Mouse (Mus musculus) lung, postnatal 25 days (tissue): ENCODE results near the gene Myh14.

ENCODE experiments used
- DNase-seq: peaks from one replicate; pipeline ENCODE4 v3.0.0; 2022; ENCODE audit warnings: low spot score

Myh14 gene

DNA sequence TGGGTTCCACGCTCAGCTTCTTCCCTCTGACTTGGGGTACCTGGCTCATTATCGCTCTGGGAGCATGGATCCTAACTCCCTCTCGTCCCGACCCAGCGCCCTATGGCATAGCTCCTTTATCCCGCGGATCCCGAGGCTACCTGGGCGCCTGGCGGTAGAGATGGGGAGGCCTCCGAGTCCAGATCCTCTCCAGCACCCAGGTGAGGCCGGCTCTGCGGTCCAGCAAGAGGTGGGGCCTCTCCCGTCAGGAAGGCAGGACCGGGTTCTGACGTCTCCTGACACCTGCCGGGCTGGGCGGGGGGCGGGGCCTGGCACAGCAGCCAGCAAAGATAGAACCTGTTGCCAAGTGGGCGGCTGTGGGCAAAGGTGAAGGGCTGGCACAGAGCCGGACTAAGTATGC, 1.5 kb downstream of the Myh14 start:
- DNase-seq: peak; percentile 82

DNA sequence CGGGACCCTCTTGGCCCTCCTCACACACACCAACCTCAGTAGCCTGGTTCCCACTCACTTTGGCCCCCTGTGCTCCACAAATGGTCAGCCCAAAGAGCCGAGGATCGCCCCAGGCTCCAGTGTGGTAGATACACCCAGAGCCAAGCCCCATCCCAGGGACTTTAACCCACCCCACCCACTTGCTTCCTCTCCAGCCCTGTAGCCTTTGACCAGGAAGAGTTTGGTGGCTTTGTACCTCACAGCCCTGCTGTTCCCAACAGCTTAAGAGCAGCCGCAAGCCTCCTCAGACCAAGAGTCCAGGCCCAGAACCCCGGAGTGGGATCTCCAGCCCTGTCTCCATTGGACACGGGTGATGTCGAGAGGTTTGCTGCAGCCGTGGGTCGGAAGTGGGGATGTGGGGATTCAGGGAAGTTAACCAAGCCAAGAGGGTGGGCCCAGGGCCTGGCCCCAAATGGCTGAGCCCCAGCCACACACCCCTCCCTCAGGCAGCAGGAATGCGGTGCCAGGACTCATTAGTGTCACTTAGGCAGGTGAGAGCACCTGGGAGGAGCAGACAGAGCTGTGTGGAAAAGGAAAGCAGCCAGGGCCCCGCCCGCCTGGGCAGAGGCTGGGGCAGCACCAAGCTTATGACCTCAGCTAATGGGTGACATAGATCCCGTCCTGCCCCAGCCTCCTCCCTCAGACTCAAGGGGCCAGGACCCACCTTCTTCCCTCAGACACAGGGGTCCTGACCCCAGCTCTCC, 2.5 kb downstream of the Myh14 start:
- peak; percentile 84 for DNase-seq

DNA sequence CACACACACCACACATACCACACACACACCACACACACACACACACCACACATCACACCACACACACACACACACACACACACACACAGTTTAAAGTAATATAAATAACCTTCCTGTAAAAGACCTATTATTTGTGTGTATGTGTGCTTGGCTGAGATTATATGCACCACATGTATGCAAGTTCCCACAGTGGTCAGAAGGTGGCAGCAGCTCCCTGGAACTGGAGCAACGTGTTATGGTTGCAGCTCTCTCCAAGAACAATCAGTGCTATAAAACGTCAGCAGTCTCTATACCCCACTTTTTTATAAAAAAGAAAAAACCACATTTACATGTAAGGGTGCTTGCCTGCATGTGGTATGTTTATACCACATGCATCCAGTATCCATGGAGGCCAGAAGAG, 4.2 kb downstream of the Myh14 start:
- DNase-seq: no peak

DNA sequence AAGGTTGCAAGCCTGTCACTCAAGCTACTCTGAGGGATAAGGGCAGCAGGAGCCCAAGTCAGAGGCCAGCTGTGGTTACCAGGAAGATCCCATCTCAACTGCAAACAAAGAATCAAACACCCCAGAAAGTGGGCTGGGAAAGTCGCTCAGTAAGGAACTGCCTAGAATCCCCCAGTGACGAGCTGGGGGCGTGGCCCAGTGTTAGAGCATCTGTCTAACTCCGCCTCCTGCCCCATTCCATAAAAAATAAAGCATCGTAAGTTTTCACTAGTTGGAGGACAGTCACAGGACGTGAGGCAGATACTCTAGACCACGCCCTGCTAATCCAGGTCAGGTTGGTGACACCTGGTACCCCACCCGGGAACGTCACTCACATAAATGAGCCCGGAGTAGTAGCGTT, 5.9 kb downstream of the Myh14 start:
- no peak for DNase-seq

DNA sequence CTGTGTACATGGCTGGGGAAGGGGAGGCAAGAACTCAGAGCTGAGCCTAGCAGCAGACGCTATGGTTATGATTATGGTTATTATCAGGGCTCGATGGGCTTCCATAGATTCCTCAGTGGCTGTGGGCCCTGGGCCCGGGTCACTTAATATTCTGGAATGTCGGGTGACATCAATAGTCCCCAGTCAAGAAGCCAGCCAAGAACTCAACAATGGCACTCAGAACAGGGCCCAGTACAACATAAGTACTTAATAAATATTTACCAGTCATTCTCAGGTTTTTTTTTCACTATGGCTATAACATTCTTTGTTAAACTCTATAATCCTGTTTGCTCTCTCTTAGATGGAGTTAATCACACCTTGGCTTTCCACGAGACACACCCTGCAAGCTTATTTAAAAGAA, 7.1 kb downstream of the Myh14 start:
- DNase-seq: peak; percentile 81

DNA sequence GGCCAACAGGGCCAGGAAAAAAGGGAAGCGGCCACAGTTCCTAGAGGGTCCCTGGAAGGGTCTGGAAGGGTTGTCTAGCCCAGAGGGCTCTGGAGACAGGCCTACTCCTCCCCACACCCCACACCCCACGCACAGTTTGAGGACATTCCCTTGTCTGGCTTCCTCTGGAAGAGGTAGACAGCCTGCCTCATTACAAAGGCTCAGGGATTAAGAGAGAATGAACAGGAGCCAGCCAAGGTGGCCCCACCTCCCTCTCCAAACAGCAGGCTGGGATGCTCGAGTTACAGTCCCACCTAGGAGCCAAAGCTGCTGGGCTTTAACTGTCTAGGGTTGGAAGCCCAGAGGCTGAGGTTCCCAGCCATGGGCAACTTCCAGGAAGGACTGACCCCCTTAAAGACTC, 8.1 kb downstream of the Myh14 start:
- no peak for DNase-seq

DNA sequence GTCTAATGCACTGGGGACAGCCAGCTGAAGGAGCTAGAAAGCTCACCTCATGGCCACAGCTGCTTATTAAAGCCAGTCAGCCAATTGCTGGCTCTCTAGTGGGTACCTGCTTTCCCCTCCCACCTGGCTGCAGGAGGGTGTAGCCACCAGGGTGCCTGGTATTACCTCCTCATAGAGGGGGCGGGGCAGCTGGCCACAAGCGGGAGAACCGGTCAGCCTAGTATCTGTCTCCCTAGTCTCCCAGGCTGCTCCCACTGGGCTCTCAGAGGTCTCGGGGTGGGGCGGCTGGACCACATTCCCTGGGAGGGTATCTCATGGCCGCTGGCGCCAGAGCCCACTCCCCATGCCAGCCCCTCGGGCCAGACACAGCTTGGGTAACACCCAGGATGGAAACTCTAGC, 8.5 kb downstream of the Myh14 start:
- DNase-seq: peak; percentile 91

DNA sequence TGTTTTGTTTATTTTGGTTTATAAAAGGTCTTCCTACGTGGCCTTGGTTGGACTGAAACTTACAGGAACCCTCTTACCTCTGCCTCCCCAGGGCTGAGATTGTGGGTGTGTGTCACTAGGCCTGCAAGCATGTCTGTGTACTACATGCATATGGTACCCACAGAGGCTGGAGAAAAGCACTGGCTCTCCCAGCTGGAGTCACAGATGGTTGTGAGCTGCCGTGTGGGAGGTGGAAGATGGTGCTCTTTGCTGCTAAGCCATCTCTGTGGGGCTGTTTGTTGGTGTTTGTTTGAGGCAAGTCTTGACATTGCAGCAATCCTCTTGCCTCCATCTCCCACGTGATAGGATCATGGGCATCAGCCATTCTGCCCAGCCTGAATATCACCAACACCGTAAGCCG, 9.4 kb downstream of the Myh14 start:
- no peak for DNase-seq

DNA sequence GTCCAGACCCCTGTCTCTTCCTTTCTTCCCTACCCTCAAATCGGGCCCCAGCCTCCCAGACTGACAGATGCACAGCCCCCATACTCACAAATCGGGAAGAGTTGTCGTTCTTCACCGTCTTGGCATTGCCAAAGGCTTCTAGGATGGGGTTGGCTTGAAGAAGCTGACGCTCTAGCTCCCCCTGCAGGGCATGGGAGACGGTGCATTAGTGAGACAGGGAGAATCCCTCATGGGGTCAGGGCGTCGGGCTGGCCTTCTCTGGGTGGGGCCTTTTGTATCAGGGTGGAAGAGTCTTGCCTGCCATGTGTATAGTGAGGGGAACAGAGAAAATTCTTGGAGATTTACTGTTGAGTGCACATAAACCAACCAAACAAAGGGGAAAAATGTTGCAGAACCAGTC, 15.1 kb downstream of the Myh14 start:
- DNase-seq: no peak

DNA sequence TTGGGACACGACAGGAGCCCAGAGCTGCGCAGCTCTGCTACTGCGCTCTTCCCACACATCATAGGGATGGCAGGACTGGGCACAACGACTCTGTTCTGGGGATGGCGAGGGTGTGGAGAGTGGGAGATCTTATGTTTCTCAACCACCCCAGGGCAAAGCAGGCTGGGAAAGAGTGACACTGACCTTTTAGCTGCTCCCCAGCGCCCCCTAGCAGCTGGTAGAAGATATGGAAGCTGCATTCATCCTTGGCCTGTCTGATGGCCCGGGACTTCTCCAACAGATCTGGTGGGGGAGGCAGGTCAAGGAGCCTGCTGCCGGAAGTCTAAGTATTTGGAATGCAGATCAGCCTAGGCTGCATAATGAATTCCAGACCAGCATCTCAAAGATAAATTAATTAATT, 16.9 kb downstream of the Myh14 start:
- no peak for DNase-seq

DNA sequence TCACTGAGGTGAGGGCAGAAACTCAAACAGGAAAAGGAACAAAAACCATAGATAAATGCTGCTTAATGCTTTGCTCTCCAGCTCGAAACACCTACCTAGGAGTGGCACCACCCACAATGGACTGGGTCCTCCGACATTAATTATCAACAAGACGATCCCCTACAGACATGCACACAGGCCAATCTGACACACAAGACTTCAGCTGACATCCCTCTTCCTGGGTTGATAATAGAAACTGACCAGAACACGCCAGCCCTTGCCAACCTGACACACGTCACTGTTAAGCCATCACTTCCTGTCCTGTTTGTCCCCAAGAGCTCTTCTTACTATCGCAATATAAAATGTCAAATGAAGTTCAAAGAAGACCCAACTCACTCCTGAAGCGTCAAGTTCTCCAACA, 19.2 kb downstream of the Myh14 start:
- DNase-seq: no peak

DNA sequence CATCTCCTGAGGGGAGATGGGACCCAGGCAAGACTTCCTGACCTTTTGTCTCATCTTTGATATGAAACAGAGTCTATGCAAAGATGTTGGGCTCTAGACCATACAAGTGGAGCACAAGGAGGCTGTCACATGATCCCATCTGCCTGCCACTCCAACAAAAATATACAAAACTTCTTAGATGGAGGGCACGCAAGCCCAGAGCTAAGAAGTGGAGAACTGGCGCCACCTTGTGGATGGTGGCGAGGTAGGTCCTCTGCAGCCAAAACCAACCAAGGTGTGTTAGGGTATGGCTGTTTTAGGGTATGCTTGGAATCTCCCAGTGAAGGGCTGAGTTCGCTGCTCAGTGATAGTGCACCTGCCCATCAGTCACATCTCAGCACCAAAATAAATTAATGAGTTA, 20.7 kb downstream of the Myh14 start:
- no peak for DNase-seq

DNA sequence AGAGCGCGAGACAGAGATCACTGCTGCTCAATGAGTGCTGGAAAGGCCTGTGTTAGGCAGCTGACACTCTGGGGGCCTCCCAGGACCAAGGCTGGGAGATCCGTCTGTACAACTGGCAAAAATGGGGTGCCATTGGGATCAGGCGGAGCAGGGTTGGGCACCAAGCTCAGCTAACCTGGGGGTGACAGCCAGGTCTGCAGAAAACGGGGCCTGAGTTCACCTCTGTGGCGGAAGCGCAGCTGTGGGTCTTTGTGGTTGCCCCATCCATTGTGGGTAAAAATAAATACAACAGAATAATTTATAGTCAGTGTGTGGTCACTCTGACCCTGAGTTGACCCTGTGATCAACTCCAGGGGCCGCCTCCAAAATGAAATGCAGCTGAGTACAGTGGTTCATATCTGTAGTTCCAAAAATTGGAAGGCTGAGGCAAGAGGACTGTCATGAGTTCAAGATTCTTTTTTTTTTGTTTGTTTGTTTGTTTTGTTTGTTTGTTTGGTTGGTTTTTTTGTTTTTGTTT, 21.5 kb downstream of the Myh14 start:
- no peak for DNase-seq

DNA sequence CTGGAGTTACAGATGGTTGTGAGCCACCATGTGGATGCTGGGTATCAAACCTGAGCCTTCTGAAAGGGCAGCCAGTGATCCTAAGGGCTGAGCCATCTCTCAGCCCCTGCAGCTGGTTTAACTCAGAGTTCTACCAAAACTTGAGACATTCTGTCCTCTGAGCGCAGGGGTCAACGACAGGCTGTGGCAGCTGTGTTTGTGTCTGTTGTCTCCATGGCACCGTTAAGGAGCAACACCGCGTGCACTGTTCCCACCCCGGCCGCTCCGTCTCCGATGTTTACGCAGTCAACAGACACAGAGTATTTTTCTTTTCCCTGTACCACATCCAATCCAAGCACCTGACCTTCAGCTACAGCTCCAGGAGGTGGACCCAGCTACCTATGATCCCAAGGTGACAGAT, 22.9 kb downstream of the Myh14 start:
- peak; percentile 82 for DNase-seq

DNA sequence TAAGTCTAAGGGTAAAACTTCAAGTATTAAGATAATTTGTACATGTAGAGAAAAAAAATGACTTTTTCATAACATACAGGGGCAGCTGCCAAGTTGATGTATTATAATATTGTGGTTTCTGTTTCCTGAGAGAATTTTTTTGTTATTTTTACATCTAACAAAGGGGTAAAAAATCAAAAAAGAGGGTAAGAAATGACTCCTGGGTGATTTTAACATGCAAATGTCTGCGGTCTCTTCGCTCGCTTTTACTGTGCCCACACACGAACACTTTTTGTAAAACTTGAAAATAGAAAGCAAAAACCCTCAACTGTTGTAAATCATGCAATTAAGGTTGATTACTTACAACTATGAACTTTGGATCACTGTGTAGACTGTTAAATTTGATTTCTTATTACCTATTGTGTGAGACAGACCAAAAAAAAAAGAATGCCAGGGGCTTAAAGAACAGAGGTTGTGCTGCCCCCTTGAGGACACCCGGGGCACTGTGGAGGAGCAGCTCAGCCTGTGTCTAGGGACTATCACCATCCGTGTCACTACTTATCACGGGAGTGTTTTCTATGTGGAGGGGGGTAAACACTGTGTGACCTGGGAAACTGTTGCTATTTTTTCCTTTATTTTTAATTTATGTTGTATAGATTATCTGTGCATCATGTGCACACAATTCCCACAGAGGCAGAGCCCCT, 23.5 kb downstream of the Myh14 start:
- peak; percentile 67 for DNase-seq

DNA sequence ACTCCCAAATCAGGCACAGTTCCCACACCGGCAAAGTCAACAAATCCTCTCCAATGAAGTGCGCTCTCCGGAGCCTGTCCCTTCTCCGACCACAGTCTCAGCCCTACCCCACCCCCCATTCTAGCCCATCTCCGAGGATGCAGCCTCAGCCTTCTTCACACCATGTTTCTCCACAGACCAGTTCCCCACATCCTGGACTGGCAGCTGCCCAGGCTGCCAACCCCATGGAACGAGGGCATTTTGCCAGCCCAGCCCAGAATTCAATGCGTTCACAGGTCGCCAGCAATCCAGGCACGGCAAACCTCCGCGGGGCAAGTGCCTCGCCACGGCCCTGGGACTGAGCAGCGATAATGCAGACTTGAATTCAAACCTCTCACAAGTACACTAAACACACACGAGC, 24.7 kb downstream of the Myh14 start:
- DNase-seq: no peak

DNA sequence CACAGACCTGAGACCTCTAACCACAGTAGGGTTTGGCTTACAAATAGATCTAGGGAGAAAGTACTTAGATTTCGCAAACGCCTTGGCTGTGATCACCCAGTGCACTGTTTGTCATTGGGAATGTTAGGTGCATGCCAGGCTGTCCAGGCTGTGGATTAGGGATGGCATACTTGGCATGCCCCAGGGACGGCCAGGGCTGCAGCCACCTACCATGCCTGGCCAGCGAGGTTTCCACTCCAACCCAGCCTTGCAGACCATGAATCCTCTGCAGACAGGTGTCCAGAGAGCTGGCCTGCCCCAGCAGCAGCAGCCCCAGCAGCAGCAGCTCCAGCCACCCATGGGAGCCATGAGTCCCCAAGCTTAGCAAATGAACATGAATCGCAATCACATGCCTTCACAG, 25.4 kb downstream of the Myh14 start:
- DNase-seq: no peak

DNA sequence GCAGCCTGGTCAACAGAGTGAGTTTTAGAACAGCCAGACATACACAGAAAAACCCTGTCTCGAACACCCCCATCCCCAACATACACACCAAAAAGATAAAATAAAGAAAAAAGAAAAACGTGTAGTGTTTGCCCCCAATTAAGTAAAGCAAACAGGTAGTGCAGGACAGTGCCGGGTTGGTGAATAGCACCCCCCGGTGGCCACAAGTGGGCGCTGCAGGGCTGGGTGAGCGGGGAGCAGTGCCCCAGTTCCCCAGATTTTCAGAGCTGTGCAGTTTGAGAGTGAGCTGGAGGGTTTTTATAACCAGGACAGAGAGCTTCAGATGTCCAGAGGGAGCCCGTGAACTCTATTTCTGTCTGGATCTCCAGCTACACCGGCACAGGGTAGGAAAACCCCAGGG, 28.8 kb downstream of the Myh14 start:
- no peak for DNase-seq

DNA sequence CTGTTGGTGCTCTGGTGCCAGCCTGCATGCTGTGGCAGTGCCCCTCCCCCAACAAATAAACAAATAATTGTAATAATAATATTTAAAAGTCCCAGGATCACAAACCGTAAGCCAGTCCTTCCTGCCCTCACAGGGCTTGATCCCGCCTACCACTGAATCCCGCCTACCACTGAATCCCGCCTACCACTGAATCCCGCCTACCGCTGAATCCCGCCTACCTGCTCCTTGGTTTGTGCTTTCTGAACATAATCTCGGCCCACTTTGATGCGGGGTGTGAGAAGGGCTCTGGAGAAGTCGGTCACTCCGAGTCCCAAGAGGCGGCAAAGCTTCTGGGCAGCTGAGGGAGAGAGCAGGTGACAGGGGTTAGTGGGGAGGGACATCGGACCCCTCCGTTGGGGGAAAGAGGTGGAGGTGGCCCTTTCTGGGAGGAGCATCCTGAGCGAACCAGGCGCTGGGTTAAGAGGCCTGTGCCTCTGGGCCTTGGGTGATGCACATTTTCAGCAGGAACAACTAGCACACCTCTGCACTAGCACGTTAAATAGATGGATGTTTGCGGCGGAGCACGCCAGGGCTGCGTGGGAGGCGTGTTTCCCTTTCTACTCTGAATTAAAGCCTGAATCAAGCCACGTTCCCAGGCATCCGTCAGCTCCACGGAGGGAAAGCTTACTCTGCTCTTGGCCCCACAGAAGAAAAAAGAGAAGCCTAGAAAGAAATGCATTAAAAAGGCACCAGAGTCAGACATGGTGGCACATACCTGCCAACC, 29.6 kb downstream of the Myh14 start:
- no peak for DNase-seq

DNA sequence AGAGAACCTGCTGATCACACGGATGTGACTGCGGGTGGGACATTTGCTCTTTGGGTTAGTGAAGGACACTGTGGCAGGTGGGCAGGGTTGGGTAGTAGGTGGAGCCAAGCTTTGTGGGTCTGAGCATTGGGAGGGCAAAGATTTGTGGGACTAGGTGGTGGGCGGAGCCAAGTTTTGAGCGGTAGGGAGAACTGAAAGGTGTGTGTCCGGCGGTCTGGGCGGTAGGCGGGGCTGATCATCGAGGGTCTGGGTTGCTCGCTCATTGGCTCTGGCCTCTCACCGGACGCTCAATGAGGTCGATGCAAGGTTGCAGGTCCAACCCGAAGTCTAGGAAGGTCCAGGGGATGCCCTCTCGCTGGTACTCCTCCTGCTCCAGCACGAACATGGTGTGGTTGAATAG, 32.0 kb downstream of the Myh14 start:
- no peak for DNase-seq

DNA sequence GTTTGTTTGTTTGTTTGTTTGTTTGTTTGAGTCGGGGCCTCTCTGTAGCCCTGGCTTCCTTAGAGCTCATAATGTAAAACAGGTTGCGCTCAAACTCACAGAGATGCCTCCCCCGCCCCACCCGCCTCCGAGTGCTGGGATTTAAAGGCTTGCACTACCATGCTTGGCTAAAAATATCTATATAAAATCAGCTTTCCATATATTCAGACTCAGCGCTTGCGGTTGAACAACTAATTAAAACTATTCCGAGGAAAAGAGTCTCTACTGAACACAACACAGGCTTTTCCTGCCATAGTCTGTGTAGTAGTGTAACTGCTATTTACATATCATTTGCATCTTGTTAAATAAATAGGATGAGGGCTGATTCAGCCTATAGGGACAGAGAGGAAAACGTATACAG, 34.0 kb downstream of the Myh14 start:
- no peak for DNase-seq

DNA sequence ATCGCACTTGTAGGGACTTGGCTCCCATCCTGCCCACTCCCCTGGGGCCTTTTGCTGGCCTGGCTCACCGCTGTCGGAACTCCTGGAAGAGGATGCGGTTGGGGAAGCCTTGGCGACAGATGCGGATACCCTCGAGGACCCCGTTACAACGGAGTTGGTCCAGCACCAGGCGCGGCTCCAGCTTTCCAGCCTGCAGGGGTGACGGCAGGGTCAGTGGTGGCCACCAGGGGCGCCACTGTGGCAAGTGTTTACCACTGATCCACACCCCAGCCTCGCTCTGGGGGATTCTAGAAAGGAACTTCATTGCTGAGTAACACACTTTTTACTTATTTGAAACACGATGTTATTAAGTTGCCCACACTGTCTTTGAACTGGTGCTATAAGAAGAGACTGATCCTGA, 37.2 kb downstream of the Myh14 start:
- DNase-seq: no peak

DNA sequence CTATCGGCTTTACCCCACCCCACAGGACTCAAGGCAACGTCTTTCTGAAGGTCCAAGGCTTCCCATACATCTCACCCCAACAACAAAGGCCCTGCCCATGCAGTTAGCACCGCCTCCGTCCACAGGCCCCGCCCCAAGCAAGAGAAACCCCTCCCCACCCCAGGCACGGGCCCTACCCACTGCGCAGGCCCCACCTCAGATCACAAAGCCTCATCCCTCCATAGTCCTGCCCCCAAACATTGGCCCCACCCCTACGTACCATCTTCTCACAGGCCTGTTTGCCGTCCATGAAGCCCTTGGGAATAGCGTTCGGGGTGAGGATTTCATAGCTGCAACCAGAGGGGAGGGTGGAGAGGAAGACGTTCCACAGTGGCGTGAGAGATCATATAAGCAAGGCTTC, 38.0 kb downstream of the Myh14 start:
- DNase-seq: no peak
